Mouse (Mus musculus) heart, embryonic 12.5 days (tissue): ENCODE data around the gene Pheta1. TPM values are rescaled to one million over a fixed set of nuclear protein-coding genes. Genes with fewer than 3 reads are reported as not detected.

ENCODE experiments used
- ATAC-seq: fragments of 200-750 bp; cut with Nextera tagmentation; 2 replicates; pipeline ENCODE4 v1.8.0; 2017; ENCODE audit warnings: moderate TSS enrichment, moderate library complexity; ENCODE audit not compliant: insufficient number of reproducible peaks, low FRiP score
- H3K27ac ChIP-seq: fragments of 300-500 bp; sonication (generic); 2 replicates; pipeline ENCODE4 v1.5.1; 2016; ENCODE audit warnings: mild to moderate bottlenecking, moderate library complexity; ENCODE audit not compliant: poor library complexity, severe bottlenecking
- H3K27me3 ChIP-seq: fragments of 300-500 bp; sonication (generic); replicated peaks from 2 replicates; pipeline ENCODE4 v1.6.1; 2016; ENCODE audit warnings: mild to moderate bottlenecking, moderate library complexity
- H3K36me3 ChIP-seq: fragments of 300-500 bp; sonication (generic); 2 replicates; pipeline ENCODE4 v1.6.1; 2016; ENCODE audit warnings: mild to moderate bottlenecking, moderate library complexity
- H3K4me1 ChIP-seq: fragments of 300-500 bp; sonication (generic); replicated peaks from 2 replicates; pipeline ENCODE4 v1.6.1; 2016; ENCODE audit warnings: mild to moderate bottlenecking
- H3K4me2 ChIP-seq: fragments of 300-500 bp; sonication (generic); 2 replicates; pipeline ENCODE4 v1.6.1; 2016; ENCODE audit warnings: mild to moderate bottlenecking, moderate library complexity
- H3K4me3 ChIP-seq: fragments of 300-500 bp; sonication (generic); 2 replicates; pipeline ENCODE4 v1.5.1; 2016; ENCODE audit warnings: mild to moderate bottlenecking
- H3K9ac ChIP-seq: fragments of 300-500 bp; sonication (generic); 2 replicates; pipeline ENCODE4 v1.6.1; 2016; ENCODE audit warnings: mild to moderate bottlenecking, moderate library complexity
- H3K9me3 ChIP-seq: fragments of 300-500 bp; sonication (generic); replicated peaks from 2 replicates; pipeline ENCODE4 v1.6.1; 2016; ENCODE audit warnings: mild to moderate bottlenecking, moderate library complexity
- WGBS: fragments of 180-500 bp; shearing (Covaris S2); methylation state at CpG from one replicate; pipeline ENCODE4 v1.1.7; 2016; 5-methylcytosine and 5-hydroxymethylcytosine counted together
- microRNA-seq: library from miRNA; unstranded; fragments of <30 nt; microRNA quantifications from one replicate; pipeline ENCODE4, GENCODE M21; 2017
- polyA plus RNA-seq: library from polyadenylated mRNA; unstranded; fragments of >200 nt; fragmentation: Nextera tagmentation; extraction: Ambion mirVana; gene quantifications from 2 replicates; pipeline ENCODE4 v1.2.1, GENCODE M21; 2016

Pheta1 gene
- polyA plus RNA-seq, 1 experiment from 2014 or later = 17.1 TPM

DNA sequence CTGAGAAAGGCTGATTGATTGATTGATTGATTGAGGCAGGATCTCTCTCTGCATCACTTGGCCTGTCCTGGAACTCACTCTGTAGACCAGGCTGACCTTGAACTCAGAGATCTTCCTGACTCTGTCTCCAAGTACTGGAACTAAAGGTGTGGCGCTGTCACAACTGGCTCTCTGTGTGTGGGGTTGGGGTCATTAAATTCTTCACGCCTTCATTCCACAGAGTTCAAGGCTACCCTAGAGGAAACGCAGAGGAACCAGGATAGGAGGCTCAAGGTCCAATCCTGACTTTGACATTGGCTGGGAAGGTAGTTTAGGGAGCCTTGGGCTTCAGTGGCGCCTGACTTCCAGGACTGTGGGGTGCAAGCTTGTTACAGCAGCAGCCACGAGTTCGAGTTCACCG lies 42.1 kb downstream of the Pheta1 start:
- 87% methylated on average over 7 of the region's 7 CpGs for WGBS
- Histone ChIP-seq H3K4me3 (no peak overlapping the region), H3K9ac (no peak overlapping the region), H3K27ac (no peak overlapping the region), H3K27me3 (no peaks in the 10 kb centered on the region), H3K36me3 (peaks cover 14% of the 10 kb centered on the region), H3K9me3 (peaks cover 12% of the 10 kb centered on the region; the same call in 1 of the 2 replicates), H3K4me1 (0 out of 2 replicates have a peak, but pooled peaks cover 4% of the 10 kb centered on the region), H3K4me2 (no peak overlapping the region)
- no peak for ATAC-seq

DNA sequence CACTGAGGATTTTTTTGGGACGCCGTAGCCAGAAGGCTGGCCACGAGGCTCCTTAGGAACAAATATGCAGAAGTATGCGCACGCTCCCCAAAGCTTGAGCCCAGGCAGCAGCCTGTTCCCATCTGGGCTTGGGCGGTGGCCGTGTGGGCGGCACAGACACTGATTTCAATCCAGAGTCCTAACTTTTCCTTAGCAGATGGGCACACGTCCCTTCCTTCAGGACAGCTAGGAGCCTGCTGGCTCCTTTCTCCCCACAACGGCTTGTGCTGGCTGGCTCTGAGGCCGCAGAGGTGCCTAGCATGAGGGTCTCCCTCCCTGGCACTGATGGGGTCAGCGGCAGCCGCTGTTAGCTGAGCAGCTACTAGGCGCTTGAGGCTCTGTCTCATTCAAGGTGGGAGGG lies 43.5 kb downstream of the Pheta1 start:
- Histone ChIP-seq H3K36me3 (0 out of 2 replicates have a peak, but pooled peaks cover 3% of the 10 kb centered on the region), H3K27ac (no peak overlapping the region), H3K4me3 (no peak overlapping the region), H3K4me2 (no peak overlapping the region), H3K9ac (no peak overlapping the region), H3K4me1 (0 out of 2 replicates have a peak, but pooled peaks cover 4% of the 10 kb centered on the region), H3K9me3 (peaks cover 8% of the 10 kb centered on the region; the same call in 1 of the 2 replicates), H3K27me3 (no peaks in the 10 kb centered on the region)
- no peak for ATAC-seq
- whole genome bisulfite sequencing = 82% methylated on average over 14 of the region's 14 CpGs

GRCm38 (mm10) chr5:121893581-121893980 lies 44.8 kb downstream of the Pheta1 start:
- H3K36me3 ChIP-seq = no peaks in the 10 kb centered on the region
- no peak overlapping the region for H3K4me3 ChIP-seq
- no peak overlapping the region for H3K4me2 ChIP-seq
- H3K9me3 ChIP-seq = no peaks in the 10 kb centered on the region
- H3K4me1 ChIP-seq = 0 out of 2 replicates have a peak, but pooled peaks cover 4% of the 10 kb centered on the region
- WGBS = 36% methylated on average over 3 of the region's 3 CpGs
- ATAC-seq = no peak
- H3K27ac ChIP-seq = no peak overlapping the region
- no peak overlapping the region for H3K9ac ChIP-seq
- H3K27me3 ChIP-seq = no peaks in the 10 kb centered on the region

GRCm38 (mm10) chr5:121894647-121895046 lies 45.9 kb downstream of the Pheta1 start:
- Histone ChIP-seq H3K4me3 (no peak overlapping the region), H3K4me1 (no peaks in the 10 kb centered on the region)
- no peak for ATAC-seq

DNA sequence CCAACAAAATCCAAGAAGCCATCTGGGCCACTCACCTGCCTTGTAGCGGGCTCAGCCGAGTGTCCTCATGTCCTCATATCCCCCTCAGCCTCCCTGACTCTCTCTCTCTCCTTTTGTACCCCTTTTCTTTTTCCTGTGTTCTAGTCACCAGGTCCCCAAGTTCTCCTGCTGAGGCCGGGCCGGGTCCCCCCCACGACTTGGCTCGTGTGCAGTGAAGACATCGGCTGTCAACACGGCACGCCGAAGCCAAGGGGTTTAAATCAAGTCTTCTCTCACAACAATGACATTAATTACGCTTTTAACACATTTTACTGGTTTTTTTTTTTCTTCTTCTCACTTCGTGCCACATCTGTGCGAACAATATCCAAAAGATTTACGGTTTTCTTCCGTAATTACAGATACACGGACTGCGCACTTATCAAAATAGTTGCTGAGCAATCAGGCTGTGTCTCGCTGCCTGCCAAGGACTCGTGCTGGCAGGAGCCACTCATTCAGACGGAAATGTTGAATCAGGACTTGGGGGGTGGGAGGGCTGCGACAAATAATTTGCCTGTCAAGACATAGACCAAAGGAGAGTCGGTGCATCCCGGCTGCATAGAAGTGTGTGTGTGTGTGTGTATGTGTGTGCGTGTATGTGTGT lies 46.5 kb downstream of the Pheta1 start:
- Histone ChIP-seq H3K36me3 (no peaks in the 10 kb centered on the region), H3K9ac (no peak overlapping the region), H3K27me3 (no peaks in the 10 kb centered on the region), H3K27ac (no peak overlapping the region), H3K4me1 (no peaks in the 10 kb centered on the region), H3K4me3 (no peak overlapping the region), H3K4me2 (no peak overlapping the region), H3K9me3 (no peaks in the 10 kb centered on the region)
- 70% methylated on average over 24 of the region's 24 CpGs for WGBS
- ATAC-seq = no peak

More at GRCm38 (mm10) chr5:121894647-121895046, 45.9 kb downstream of the Pheta1 start:
- Histone ChIP-seq H3K27ac (no peak overlapping the region), H3K27me3 (no peaks in the 10 kb centered on the region), H3K9me3 (no peaks in the 10 kb centered on the region), H3K36me3 (no peaks in the 10 kb centered on the region), H3K9ac (no peak overlapping the region), H3K4me2 (no peak overlapping the region)
- 70% methylated on average over 10 of the region's 10 CpGs for WGBS

DNA sequence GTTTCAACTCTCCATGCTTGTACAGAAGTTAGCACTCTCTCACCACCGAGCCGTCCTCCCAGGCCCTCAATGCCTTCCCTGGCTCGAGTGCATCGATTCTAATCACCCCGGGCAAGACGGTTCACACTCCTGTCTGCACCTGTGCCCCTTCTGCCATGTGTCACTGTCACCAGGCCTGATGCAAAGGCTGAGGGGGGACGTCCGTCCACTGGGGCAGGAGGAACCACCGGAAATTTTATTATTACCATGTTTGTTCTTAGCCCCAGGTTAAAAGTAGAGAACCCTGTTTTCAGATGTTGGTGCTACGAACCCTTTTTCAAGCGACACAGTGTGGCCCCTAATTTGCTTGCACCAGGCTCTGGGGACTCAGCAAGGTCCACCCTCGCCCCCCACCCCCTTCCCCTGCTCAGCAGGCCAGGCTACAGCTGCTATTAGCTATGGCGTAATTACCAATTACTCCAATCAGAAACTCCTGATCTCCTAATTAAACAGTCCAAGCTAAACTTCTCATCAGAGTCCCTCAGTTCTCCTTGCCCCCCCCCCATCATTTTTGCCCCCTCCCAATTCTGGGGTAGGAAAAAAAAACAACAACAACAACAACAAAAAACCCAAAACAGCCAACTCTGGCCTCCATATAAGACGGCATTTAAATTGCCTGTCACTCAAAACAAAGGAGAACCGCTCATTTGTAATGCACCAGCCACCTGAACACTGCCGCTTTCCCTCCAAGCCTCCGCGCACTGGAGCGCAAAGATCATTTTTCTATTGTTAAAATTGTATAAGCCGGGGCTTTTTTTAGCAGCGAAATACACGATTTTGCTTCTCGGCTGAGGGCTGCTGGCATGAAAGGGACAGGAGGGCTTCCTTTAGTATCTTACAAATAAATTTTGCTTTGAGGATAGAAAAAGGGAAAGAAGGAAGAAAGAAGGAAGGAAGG lies 54.3 kb downstream of the Pheta1 start:
- Histone ChIP-seq H3K27me3 (no peaks in the 10 kb centered on the region), H3K4me2 (no peak overlapping the region), H3K4me3 (no peak overlapping the region), H3K4me1 (0 out of 2 replicates have a peak, but pooled peaks cover 5% of the 10 kb centered on the region), H3K9ac (no peak overlapping the region), H3K9me3 (no peaks in the 10 kb centered on the region), H3K36me3 (no peaks in the 10 kb centered on the region), H3K27ac (no peak overlapping the region)
- no peak for ATAC-seq
- 56% methylated on average over 23 of the region's 23 CpGs for WGBS

Small RNAs within 50 kb of the gene (microRNA-seq; reads per million reads assigned to microRNA genes)
- gene Mir7031 = 0.71 reads per million

Other genes with a start within 250 kb of the Pheta1 start
- gene Acad12, start 230.0 kb upstream of the Pheta1 start, polyA plus RNA-seq = 5.8 and 6.1 TPM in 2 replicates
- 1.4 and 1.5 TPM in 2 replicates for gene Acad10, start 188.5 kb upstream of the Pheta1 start, polyA plus RNA-seq
- gene Brap, start 188.4 kb upstream of the Pheta1 start, polyA plus RNA-seq = 32.8 and 34.8 TPM in 2 replicates
- gene Atxn2, start 137.6 kb upstream of the Pheta1 start, polyA plus RNA-seq = 82.4 and 83.2 TPM in 2 replicates
- 22.6 and 24.9 TPM in 2 replicates for gene Sh2b3, start 11.3 kb upstream of the Pheta1 start, polyA plus RNA-seq
- gene Cux2, start 201.1 kb downstream of the Pheta1 start, polyA plus RNA-seq = 7.6 and 10.1 TPM in 2 replicates